Comparison of ENCODE assay signal across 18 mouse cellular contexts in the genomic region with DNA sequence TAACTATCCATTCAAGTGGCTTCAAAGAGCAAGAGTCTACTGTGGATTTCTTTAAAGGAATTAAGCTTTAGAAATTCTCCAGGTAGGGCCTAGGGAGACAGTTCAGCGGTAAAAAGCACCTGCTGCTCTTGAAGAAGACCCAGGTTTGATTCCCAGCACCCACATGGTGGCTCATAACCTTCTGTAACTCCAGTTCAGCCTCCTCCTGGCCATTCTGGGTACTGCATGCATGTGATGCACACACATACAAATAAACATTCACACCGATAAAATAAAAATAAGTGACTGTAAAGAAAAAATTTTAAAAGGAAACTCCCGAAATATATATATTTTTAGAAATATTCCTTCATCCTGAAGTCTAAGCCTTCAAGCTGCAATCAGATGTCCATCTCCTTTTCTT.
DNase-seq lines count a peak whose midpoint lies in the region; TF ChIP-seq lines count a peak whose summit lies in the region.
"Had no signal": no experiment of that assay in that cellular context is flagged by ENCODE, and none has a peak within 500 bp of the region (broad histone marks: within the 10 kb centered on the region; RNA-seq: fewer than 3 reads in every experiment).

No protein-coding gene starts in this region.

- H3K27ac ChIP-seq in layer of hippocampus, adult 2 months = no peak overlapping the region
- H3K27ac ChIP-seq: embryonic facial prominence, embryonic 15.5 days; heart, embryonic 15.5 days; hindbrain, embryonic 10.5 days; intestine, embryonic 15.5 days; limb, embryonic 12.5 days had no signal

- peak; percentile 61 for TF ChIP-seq CTCF in layer of hippocampus, adult 2 months (conservative IDR thresholded peaks at IDR 0.05)

- H3K4me3 ChIP-seq in layer of hippocampus, adult 2 months = no peak overlapping the region
- H3K4me3 ChIP-seq: embryonic facial prominence, embryonic 15.5 days; heart, embryonic 15.5 days; hindbrain, embryonic 10.5 days; intestine, embryonic 15.5 days; limb, embryonic 12.5 days; myocyte had no signal

- DNase-seq in layer of hippocampus, adult 2 months (ENCODE audit: low spot score in 2 of 2) = no peak
- no peak for DNase-seq in layer of hippocampus, adult 8-10 months (ENCODE audit: low spot score in 2 of 2)
- peak; percentile 54 for DNase-seq in testis, postnatal 10 days (ENCODE audit: low spot score)
- DNase-seq in testis, postnatal 14 days (ENCODE audit: low spot score) = no peak
- peak; percentile 54 for DNase-seq in R1 (ENCODE audit: low read depth, low spot score)
- no peak for DNase-seq in neural tube, embryonic 10.5 days (ENCODE audit: extremely low spot score, low spot score)
- DNase-seq in retina, postnatal 1 day = no peak
- DNase-seq: adrenal gland, postnatal 25 days; cerebellum, adult 9-11 months; kidney, postnatal 4 days; layer of hippocampus, postnatal 36 days; lung, postnatal 10 days had no signal

Comparison
In these comparisons a context has a peak if more than half of its experiments do, and no peak if none do; other contexts are left out.
1. DNase-seq: peak in testis, postnatal 10 days (single experiment) and R1 (single experiment); none in layer of hippocampus, adult 2 months (0 of 2), layer of hippocampus, adult 8-10 months (0 of 2), testis, postnatal 14 days (single experiment), neural tube, embryonic 10.5 days (single experiment) and retina, postnatal 1 day (single experiment).